Mouse (Mus musculus) induced T-regulatory cell, adult 2 months (primary cell): ENCODE results near the gene Lrtm1.

Experiments
- DNase-seq: peaks from one replicate; pipeline ENCODE4 v3.0.0-alpha.2; 2012; ENCODE audit warnings: low read depth

Gene Lrtm1

DNA sequence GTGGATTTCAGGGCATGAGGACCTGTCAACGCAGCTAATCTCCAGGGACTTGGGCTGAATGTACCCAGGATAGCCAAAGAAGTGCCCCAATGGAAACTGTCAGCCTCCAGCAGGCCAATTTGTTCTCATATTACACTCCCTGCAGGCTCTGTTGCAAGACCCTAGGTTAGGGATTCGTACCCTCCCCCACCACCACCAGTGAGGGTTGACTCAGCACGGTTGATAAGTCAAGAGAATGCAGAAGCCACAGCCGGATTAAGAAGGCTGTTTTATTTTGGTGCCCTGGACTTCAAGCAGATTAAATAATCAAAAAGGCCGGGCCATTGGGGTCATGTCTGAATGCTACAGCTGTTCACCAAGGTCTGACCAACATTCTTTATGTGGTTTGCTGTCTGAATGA, at the start of gene Lrtm1:
Lrtm1 (plus strand) TSS at position 326 of the 400 bp plus-strand sequence.
- no peak for DNase-seq

- DNase-seq, result no peak
These were observed 48.8 kb upstream of the Lrtm1 start for GRCm38 (mm10) chr14:28969247-28969646.

DNA sequence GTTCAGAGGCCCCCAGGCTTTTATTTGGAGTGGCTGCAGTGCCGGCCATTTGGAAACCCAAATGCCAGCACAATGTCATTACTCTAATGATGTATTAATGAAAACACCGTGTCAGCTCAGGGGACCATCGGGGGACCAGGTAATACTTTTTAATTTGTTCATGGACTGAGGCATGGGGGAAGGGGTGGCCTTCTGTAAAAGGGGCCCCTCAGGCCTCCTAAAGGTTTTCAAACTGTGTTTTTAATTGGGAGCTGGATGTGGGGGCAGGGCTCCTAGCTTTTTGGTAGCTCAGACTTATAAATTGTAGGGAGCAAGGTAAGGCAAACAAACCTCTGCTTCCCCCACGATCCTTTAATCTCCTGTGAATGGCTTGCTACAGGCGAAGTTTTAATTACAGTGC, 45.4 kb upstream of the Lrtm1 start:
- no peak for DNase-seq

DNA sequence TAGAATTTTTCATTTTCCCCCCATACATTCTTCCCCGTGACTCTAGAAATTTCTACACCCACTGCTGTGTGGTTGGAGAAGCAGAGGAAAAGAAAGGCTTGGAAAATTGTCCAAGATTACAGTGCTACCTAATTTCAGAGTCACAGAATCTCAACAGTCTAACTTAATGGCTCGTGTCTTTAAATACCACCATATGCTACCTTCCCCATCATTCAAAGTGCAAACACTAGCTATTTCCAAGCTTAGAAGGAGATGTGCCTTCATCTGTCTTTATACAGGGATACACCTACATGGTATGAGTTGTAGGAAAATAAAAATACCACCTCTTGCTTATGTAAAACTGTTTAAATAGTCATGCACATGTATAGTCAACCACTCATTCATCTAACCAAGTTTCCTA, 38.8 kb upstream of the Lrtm1 start:
- no peak for DNase-seq

DNA sequence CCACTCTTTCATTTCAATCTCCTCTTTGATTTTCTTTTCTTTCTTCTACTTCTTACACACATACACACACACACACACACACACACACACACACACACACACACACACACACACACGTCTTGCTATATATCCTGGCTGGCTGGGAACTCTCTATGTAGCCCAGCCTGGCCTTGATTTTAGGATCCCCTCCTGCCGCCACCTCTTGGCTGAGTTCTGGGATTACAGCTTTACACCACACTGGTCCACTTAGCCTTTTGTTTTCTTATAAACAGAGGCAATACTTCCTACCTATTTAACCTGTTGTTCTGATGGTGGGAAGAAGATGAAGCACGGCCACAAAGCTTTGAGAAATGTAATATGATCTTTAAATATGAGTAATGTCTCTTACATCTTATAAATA, 37.5 kb upstream of the Lrtm1 start:
- DNase-seq, result no peak

- no peak for DNase-seq
These were observed 33.7 kb upstream of the Lrtm1 start for GRCm38 (mm10) chr14:28984276-28984675.

- DNase-seq, result no peak
These were observed 29.7 kb upstream of the Lrtm1 start for GRCm38 (mm10) chr14:28988211-28988900.

GRCm38 (mm10) chr14:28996569-28996968, 21.4 kb upstream of the Lrtm1 start:
- DNase-seq, result no peak

GRCm38 (mm10) chr14:29005228-29005840, 12.7 kb upstream of the Lrtm1 start:
- no peak for DNase-seq

DNA sequence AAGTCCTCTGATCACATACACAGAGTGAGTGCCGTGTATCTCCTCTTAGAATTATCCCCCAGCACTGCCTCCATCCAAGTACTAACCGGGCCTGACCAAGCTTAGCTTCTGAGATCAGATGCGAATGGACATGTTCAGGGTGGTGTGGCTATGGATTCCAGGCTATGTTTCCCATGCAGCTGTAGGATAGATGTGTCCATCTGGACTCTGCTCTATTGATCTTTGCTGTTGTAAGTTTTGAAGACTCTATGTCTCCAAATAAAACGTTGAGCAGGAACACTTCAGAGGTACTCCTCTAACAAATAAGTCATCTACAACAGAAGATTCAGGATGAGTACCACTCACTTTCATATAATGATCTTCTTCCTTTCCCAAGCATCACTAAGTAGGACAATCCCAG, 8.4 kb upstream of the Lrtm1 start:
- DNase-seq, result no peak

- no peak for DNase-seq
These were observed 4.8 kb upstream of the Lrtm1 start for GRCm38 (mm10) chr14:29013161-29013560.

- DNase-seq, result no peak
These were observed 3.3 kb upstream of the Lrtm1 start for GRCm38 (mm10) chr14:29014680-29015079.

DNA sequence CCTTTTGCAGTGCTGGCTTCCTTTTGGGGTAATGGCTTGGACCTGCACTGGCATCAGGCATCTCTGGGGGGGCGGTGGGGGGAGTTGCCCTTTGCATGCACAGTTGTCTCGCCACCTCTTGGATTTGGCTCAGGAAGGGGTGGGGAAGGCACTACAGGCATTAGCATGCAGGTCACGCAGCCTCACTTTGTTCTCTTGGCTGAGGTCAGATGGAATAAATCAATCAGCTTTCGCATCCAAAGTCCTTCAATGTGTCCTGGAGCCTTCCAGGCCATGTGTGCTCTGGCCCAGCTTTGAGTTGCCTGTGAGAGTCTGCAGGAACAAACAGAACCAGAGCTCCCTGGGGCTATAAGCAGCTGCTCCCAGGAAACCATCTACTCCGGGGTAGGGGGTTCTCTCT, 2.1 kb upstream of the Lrtm1 start:
- DNase-seq, result no peak

- DNase-seq, result no peak
These were observed 450 bp downstream of the Lrtm1 start for GRCm38 (mm10) chr14:29018316-29019000.

GRCm38 (mm10) chr14:29021295-29021694, 3.3 kb downstream of the Lrtm1 start:
- DNase-seq, result no peak

DNA sequence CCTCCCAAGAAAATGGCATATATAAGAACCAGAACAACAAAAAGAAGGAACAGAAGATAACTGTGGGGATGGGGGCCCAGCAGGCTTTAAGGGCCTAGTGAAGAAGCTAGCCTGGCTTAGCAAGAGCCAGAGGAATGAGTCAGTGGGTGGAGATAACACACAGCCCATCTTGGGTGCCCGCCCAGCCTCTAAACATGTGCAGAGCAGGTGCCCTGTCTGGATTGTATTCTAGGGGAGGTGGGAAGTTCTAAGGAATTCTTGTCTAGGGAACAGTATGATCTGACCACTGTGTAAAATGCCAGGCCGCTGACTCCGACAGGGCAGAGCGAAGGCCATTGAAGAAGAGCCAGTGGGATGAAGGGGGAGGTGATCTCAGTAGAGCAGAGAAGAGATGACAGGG, 5.2 kb downstream of the Lrtm1 start:
- DNase-seq, result no peak

- no peak for DNase-seq
These were observed 7.3 kb downstream of the Lrtm1 start for GRCm38 (mm10) chr14:29025335-29025734.

- no peak for DNase-seq
These were observed 9.3 kb downstream of the Lrtm1 start for GRCm38 (mm10) chr14:29027276-29027675.

- no peak for DNase-seq
These were observed 10.5 kb downstream of the Lrtm1 start for GRCm38 (mm10) chr14:29028391-29029106.

DNA sequence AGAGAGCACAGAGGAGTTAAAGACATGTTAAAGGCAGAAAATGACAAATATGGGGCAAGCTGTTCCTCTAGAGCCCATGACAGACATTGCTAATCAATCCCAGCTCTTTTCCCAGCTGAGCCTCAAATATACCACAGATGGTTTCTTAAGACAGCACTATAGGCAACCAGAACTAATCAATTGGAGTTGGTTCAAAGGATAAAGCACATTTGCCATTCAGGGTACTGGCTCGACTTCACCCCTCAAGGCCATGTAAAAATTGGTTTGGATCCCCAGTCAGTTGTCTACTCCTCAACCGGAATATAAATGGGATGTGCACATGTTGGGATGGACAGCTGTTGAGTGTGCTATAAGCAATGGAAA, 11.1 kb downstream of the Lrtm1 start:
- no peak for DNase-seq

DNA sequence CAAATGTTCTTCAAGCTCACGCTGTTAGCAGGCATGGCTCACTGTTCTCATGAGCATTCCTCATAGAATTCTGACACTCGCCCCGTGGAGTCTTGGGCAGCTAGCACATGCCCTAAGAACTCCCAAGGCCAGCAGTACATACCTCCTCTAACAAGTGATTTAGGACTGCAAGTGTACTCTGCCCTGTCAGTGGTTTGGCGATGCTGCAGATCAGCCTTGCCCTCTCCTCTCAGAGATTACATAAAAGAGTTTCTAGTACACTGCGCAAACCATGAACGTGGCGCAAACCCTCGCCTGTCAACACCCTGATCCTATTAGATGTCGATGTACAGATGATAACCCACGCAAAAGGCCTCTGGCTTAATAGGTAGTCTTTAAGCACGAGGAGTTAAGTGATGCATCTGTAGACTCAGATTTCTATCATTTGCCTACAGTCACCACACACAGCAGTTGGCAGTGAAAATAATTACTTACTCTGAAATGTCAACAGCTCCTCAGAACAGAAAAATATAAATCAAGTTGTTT, 11.9 kb downstream of the Lrtm1 start:
- DNase-seq, result no peak

DNA sequence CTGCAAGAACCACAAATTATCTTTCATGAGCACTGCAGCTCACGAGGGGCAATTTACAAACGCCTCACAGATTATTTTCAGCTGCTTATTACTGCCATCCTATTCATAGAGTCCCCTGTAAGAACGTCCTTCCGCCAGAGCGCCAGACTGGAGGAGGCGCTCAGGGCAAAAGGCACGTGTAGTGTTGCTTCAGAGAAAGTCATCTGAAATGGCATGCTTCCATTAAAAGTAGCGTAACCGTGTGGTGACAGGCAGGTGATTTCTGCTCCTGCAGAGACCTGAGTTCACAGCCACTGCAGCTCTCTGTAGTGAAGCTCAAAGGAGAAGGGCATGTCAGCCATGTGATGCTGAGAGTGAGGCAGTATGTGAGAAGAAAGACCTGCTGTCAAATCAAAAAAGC, 12.5 kb downstream of the Lrtm1 start:
- DNase-seq, result no peak
